Mouse (Mus musculus): ENCODE results near the gene Klhl40. TPM values are rescaled to one million over a fixed set of nuclear protein-coding genes. Genes with fewer than 3 reads are reported as not detected.

Gene Klhl40
- polyA plus RNA-seq, 1 experiment, result not detected

- Histone ChIP-seq H3K4me1 (ENCODE audit: control insufficient read depth, insufficient read depth, low read length) (peaks cover 20% of the 10 kb centered on the region), H3K4me3 (ENCODE audit: insufficient read depth, low read depth, low read length) (no peak overlapping the region), H3K27ac (ENCODE audit: insufficient read depth, low read depth, low read length) (peak overlapping the region; percentile 70)
- TF ChIP-seq POLR2A (IDR thresholded peaks at IDR 0.05; ENCODE audit: insufficient read depth, low read depth, low read length) (no peak), CTCF (IDR thresholded peaks at IDR 0.05; ENCODE audit: insufficient read depth, low read depth, low read length) (no peak)
- 70% methylated on average over 9 of the region's 9 CpGs for WGBS
Measured at GRCm38 (mm10) chr9:121819073-121819770, 41.8 kb downstream of the Klhl40 start.

GRCm38 (mm10) chr9:121819771-121820471 is 42.5 kb downstream of the Klhl40 start:
- TF ChIP-seq CTCF (IDR thresholded peaks at IDR 0.05; ENCODE audit: insufficient read depth, low read depth, low read length) (no peak), POLR2A (IDR thresholded peaks at IDR 0.05; ENCODE audit: insufficient read depth, low read depth, low read length) (no peak)
- Histone ChIP-seq H3K4me3 (ENCODE audit: insufficient read depth, low read depth, low read length) (no peak overlapping the region), H3K27ac (ENCODE audit: insufficient read depth, low read depth, low read length) (peak overlapping the region; percentile 70), H3K4me1 (ENCODE audit: control insufficient read depth, insufficient read depth, low read length) (peaks cover 20% of the 10 kb centered on the region)
- WGBS, result 47% methylated on average over 7 of the region's 7 CpGs

GRCm38 (mm10) chr9:121820765-121821164 is 43.4 kb downstream of the Klhl40 start:
- TF ChIP-seq CTCF (IDR thresholded peaks at IDR 0.05; ENCODE audit: insufficient read depth, low read depth, low read length), result no peak
- TF ChIP-seq POLR2A (IDR thresholded peaks at IDR 0.05; ENCODE audit: insufficient read depth, low read depth, low read length), result no peak
- Histone ChIP-seq H3K27ac (ENCODE audit: insufficient read depth, low read depth, low read length) (no peak overlapping the region), H3K4me1 (ENCODE audit: control insufficient read depth, insufficient read depth, low read length) (peaks cover 20% of the 10 kb centered on the region), H3K4me3 (ENCODE audit: insufficient read depth, low read depth, low read length) (no peak overlapping the region)
- WGBS, result 86% methylated on average over 5 of the region's 5 CpGs

GRCm38 (mm10) chr9:121822585-121822991 is 45.2 kb downstream of the Klhl40 start:
- 40% methylated on average over 6 of the region's 6 CpGs for WGBS
- no peak overlapping the region for H3K27ac ChIP-seq (ENCODE audit: insufficient read depth, low read depth, low read length)
- no peak for TF ChIP-seq CTCF (IDR thresholded peaks at IDR 0.05; ENCODE audit: insufficient read depth, low read depth, low read length)
- no peak for TF ChIP-seq POLR2A (IDR thresholded peaks at IDR 0.05; ENCODE audit: insufficient read depth, low read depth, low read length)

GRCm38 (mm10) chr9:121823051-121823450 is 45.6 kb downstream of the Klhl40 start:
- Histone ChIP-seq H3K27ac (ENCODE audit: insufficient read depth, low read depth, low read length) (no peak overlapping the region), H3K4me1 (ENCODE audit: control insufficient read depth, insufficient read depth, low read length) (peaks cover 33% of the 10 kb centered on the region), H3K4me3 (ENCODE audit: insufficient read depth, low read depth, low read length) (no peak overlapping the region)
- 85% methylated on average over 1 of the region's 1 CpGs for WGBS
- TF ChIP-seq POLR2A (IDR thresholded peaks at IDR 0.05; ENCODE audit: insufficient read depth, low read depth, low read length) (no peak), CTCF (IDR thresholded peaks at IDR 0.05; ENCODE audit: insufficient read depth, low read depth, low read length) (no peak)

More at GRCm38 (mm10) chr9:121822585-121822991, 45.2 kb downstream of the Klhl40 start:
- H3K4me3 ChIP-seq (ENCODE audit: insufficient read depth, low read depth, low read length), result no peak overlapping the region
- H3K4me1 ChIP-seq (ENCODE audit: control insufficient read depth, insufficient read depth, low read length), result peaks cover 33% of the 10 kb centered on the region

- Histone ChIP-seq H3K4me3 (ENCODE audit: insufficient read depth, low read depth, low read length) (no peak overlapping the region), H3K4me1 (ENCODE audit: control insufficient read depth, insufficient read depth, low read length) (peaks cover 33% of the 10 kb centered on the region), H3K27ac (ENCODE audit: insufficient read depth, low read depth, low read length) (no peak overlapping the region)
- TF ChIP-seq POLR2A (IDR thresholded peaks at IDR 0.05; ENCODE audit: insufficient read depth, low read depth, low read length), result no peak
- TF ChIP-seq CTCF (IDR thresholded peaks at IDR 0.05; ENCODE audit: insufficient read depth, low read depth, low read length), result no peak
- 65% methylated on average over 7 of the region's 7 CpGs for WGBS
Measured at GRCm38 (mm10) chr9:121823991-121824390, 46.6 kb downstream of the Klhl40 start.

GRCm38 (mm10) chr9:121826356-121826755 is 48.9 kb downstream of the Klhl40 start:
- Histone ChIP-seq H3K4me3 (ENCODE audit: insufficient read depth, low read depth, low read length) (no peak overlapping the region), H3K27ac (ENCODE audit: insufficient read depth, low read depth, low read length) (no peak overlapping the region), H3K4me1 (ENCODE audit: control insufficient read depth, insufficient read depth, low read length) (peaks cover 25% of the 10 kb centered on the region)
- TF ChIP-seq CTCF (IDR thresholded peaks at IDR 0.05; ENCODE audit: insufficient read depth, low read depth, low read length) (no peak), POLR2A (IDR thresholded peaks at IDR 0.05; ENCODE audit: insufficient read depth, low read depth, low read length) (no peak)
- 48% methylated on average over 3 of the region's 3 CpGs for WGBS

- Histone ChIP-seq H3K4me1 (ENCODE audit: control insufficient read depth, insufficient read depth, low read length) (peaks cover 19% of the 10 kb centered on the region), H3K27ac (ENCODE audit: insufficient read depth, low read depth, low read length) (no peak overlapping the region), H3K4me3 (ENCODE audit: insufficient read depth, low read depth, low read length) (no peak overlapping the region)
- 65% methylated on average over 6 of the region's 6 CpGs for WGBS
- TF ChIP-seq POLR2A (IDR thresholded peaks at IDR 0.05; ENCODE audit: insufficient read depth, low read depth, low read length), result no peak
- TF ChIP-seq CTCF (IDR thresholded peaks at IDR 0.05; ENCODE audit: insufficient read depth, low read depth, low read length), result no peak
Measured at GRCm38 (mm10) chr9:121828314-121828713, 50.9 kb downstream of the Klhl40 start.
